Mouse (Mus musculus) kidney, adult 2 months (tissue): ENCODE results near the gene Prkar1b.

Experiments used
- CTCF ChIP-seq: fragments of 200-500 bp; conservative IDR thresholded peaks from 2 replicates; pipeline ENCODE4 v1.5.1; 2011; ENCODE audit warnings: low read depth, mild to moderate bottlenecking, control low read depth, low read length, moderate library complexity, mixed read lengths; ENCODE audit not compliant: insufficient read depth, insufficient read length
- POLR2A ChIP-seq: fragments of 200-500 bp; IDR thresholded peaks from one replicate; pipeline ENCODE4 v1.6.1; 2011; ENCODE audit warnings: low read depth, low read length, control low read depth

- TF ChIP-seq POLR2A (no peak), CTCF (no peak)
These were observed 9.2 kb downstream of the Prkar1b start for GRCm38 (mm10) chr5:139140589-139140988.
